Mouse (Mus musculus): ENCODE results near the gene Fcer2a.

GRCm38 (mm10) chr8:3665507-3665906 is 28.5 kb downstream of the Fcer2a start, which contains the start of gene Mcemp1:
- no peak for TF ChIP-seq EP300 (IDR thresholded peaks at IDR 0.05; ENCODE audit: insufficient read depth, low read depth, low read length)
- TF ChIP-seq POLR2A (IDR thresholded peaks at IDR 0.05; ENCODE audit: insufficient read depth, low read length) = no peak
